Mouse (Mus musculus) urinary bladder, adult 2 months (tissue): ENCODE measurements around the gene Celf5. TPM values are rescaled to one million over a fixed set of nuclear protein-coding genes. Genes with fewer than 3 reads are reported as not detected.
A peak's percentile ranks its signal among the peaks of the same experiment; 100 is the strongest.

ENCODE experiments used
- DNase-seq: peaks from one replicate; pipeline ENCODE4 v3.0.0; 2022; ENCODE audit warnings: low spot score
- polyA plus RNA-seq: library from polyadenylated mRNA; depleted of rRNA; stranded (reverse); fragments of >200 nt; gene quantifications from 2 replicates; pipeline ENCODE4 v1.2.3, GENCODE M21; 2012

Celf5 gene
- polyA plus RNA-seq, 1 experiment = 0.44 TPM

DNA sequence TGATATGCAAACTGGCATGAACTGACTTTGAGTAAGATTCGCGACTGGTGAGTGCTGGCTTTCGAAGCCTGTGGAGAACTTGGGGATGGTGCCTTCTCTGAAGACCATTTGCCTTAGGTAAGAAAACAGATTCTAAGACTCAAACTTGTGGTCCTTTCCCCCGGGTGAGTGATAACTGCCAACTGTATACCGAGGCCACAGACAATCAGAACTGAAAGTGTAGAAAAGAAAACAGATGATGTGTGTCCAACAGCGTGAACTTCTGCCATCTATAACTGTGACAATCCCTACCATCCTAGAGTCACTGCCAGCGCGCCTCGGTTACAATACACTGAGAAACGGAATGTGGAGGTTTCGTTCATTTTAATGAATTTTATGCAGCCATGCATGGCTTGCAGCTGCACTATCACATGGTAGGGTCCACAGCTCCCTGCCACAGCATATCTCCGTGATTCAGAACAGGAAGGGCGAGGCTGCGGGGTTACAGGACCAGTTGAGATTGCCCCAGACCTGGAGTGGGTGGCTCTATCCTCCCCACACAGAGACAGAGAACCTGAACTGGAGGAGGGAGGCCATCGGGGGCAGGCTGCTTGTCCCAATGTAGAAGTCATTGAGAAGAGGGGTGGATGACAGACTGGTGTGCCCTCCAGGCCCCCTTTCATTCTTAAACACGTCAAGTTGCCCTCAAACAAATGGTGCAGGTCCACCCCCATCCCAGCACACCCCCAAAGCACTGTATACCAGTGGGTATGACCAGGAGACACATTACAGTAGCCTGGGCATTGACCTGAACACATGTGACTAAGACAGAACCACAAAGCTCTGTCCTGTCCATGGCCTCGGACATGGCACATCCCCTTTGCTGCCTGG is 15.1 kb upstream of the Celf5 start:
- DNase-seq = no peak

DNA sequence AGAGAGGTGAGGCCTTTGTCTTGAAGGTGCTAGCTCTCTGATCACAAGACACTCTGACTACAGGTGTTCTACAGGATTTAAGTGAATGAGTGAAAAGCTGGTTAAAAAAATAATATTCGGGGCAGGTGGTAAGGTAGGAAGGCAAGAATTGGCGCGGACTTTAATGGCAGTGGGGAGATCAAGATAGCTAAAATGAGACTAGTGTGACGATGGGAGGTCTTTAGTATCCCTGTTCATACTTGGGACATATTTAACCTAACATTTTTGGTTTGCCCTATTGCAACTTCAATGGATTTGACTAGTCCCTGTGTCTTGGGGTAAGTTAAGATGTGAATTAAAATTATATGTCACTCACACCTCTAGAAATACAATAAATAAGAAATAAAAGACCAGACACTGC is 14.5 kb upstream of the Celf5 start:
- DNase-seq = no peak

DNA sequence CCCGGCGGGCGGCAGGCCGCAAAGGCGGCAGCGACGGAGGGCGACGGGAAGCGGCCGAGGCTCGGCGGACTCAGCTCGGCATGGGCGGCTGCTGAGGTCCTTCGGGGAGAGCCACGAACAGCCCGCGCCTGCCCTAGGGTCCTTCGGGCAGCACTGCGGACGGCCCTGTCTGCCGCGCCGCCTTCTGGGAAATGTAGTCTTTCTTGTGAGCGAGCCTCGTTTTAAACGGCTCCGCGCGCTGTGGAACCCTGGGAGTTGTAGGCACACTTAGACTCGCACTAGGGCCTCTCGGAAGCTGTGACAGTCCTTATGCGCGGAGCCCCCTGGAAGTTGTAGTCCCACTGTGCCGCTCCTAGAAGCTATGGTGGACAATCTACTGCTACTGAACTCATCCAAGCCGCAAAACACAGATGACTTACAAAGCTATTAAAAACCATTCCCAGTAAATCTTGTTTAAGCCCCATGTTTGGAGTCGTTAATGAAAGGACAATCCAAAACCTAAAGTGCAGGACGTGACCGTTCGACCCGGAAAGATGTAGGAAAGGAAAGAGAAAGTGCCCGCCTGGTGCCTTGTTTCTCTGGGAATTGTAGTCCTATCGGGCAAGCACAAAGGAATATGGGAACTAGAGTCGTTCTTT is 13.9 kb upstream of the Celf5 start, which contains the start of gene Ncln:
TSS of gene Ncln (minus strand) at position 129 of the 638 bp plus-strand sequence.
- peak; percentile 91 for DNase-seq

DNA sequence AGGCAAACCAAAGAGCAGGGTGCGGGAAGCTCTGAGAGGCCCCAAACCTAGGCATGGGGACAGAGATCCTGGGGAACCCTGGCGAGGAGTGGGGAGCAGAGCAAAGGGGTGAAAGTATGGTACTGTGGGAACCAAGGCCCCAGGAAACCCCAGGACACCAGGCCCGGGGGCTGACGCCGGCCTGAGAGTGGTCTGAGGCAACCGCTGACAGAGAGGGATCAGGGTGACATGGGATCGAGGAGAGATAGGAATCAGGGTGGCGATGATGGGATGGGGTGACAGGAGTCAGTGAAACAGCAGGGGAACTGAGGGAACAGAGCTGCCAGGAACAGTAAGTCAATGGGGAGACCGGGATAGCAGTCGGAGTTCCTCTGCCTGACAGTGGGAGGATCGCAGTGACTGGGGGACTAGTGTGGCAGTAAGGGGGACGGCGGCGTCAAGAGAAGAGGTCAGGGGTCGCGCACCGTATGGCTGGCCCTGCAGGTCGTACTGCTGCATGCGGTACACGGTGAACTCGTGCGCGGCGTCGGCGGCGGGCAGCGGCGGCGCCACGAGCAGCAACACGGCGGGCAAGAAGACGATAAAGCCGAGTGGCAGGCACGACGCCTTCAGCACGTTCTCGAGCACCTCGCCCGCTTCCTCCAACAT is 13.2 kb upstream of the Celf5 start:
- no peak for DNase-seq

DNA sequence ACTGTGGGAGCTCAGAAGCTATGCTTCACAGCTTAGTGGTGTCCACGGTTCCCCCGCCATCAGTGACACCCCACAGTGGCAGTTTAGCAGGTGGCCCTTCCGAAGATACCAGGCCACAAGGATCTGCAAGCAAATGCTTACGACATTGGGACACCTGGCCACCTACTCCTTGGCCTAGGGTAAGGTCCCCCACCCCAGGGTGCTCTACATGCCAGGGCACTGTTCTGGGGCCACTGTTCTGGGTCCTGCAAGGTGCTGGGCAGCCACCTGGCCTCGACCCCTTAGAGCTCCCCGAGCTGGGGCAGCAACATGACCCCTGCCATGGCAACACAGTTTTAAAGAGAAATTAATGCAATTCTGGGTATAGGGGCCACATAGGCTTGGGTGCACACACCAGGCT is 12.6 kb upstream of the Celf5 start:
- DNase-seq = no peak

DNA sequence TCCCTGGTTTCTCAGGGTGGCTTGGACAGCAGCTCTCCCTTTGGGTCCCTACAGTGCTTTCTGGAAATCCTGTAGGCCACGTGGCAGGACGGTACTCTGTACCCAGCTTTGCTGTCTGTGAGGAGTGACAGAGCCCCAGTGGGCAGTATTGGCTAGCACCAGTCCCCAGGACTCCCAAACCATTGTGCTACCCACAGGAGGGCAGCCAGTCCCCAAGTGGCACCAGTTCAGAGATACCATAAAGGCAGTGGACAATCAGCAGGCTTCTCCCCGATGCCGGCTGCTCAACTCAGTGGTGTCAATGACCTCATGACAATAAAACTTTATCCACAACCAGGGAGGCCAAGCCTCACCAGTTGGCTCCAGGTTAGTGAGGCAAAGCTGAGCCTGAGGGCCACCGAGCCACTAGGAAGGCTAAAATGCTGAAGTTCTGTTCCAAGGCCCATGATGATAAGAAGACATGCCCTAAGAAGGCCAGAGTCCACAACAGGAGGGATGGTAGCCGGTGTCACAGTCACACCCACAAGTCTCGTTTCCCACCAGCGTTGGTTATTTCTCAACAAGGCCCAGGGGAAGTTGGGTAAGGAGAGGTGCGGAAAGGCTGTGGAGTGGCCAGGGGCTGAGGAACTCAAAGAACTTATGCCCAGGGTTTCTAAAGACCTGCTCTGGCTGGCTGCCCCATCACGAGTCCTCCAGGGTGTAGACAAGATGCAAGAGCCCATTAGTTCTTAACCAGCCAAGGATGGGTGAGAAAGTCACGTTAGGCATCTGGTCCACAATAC is 11.9 kb upstream of the Celf5 start:
- DNase-seq = no peak

DNA sequence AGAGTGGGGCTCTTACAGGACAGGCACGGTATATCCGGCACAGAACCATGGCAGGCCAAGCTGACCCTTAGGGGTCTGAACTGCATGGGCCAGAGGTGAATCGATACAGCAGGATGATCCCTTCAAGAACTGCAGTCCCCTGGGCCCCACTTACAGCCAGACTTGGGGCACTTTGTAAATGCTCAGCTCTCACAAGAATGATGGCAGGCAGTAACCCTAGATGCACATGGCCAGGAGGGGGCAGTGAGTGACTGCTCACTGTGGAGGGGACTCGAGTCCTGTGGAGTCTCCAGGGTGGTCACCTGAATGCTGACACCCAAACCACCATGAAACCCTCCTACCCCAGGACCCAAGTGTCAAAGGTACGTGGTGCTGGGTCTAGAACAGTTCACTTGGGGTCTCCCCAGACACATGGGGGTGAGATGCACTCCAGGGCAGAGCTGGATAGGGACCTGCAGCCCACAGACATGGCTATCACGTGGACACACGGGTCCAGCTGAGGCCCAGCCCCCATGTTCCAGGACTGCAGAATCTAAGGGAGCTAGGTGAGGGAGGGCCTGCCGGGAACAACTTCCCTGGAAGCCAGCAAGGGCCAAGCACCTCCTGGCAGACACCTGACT is 11.2 kb upstream of the Celf5 start:
- no peak for DNase-seq

DNA sequence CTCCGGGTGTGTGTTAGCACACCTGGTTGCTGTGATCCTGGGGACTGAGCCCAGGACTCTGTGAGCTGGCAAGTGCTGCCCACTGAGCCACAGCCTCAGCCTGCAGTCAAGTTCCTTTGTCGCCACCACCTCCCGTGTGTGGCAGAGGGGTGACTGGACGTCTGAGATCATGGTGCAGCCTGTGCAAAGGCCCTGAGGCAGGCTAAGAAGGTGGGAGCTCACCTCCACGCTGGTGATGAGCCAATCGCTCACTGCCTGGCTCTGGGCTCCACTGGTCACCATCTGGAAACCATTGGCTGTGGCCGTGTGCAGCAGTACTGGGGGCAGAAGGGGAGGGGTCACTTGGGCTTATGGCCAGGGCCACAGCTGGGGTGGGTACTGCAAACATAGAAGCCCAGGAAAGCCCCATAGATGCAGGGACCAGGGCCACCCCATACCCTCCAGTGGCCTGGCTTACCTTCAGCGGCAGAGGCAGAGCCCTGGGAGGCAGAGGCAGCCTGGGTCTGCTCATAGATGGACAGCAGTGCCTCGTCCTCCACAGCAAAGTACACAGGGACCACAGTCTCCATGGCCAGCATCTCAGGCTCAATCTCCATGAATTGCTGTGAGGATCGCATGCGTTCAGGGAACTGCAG is 10.2 kb upstream of the Celf5 start:
- DNase-seq = no peak

DNA sequence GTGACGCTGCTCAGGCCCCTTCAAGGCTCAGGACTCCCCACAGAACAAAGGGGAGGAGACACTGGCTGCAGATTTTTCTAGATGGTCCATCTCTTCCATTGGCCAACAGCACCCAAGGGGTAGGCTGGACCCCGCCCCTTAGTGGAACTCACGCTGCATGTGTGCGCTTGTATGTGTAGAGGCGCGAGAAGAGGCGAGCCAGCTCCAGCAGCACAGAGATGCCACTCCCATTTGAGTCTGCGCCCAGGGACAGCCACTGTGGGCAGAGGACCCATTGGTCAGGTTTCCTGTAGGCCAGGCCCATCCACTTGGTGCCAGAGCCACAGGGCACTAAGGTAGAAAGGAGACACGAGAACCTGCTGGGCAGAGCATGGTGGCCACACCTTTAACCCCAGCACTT is 8.5 kb upstream of the Celf5 start:
- DNase-seq = no peak

DNA sequence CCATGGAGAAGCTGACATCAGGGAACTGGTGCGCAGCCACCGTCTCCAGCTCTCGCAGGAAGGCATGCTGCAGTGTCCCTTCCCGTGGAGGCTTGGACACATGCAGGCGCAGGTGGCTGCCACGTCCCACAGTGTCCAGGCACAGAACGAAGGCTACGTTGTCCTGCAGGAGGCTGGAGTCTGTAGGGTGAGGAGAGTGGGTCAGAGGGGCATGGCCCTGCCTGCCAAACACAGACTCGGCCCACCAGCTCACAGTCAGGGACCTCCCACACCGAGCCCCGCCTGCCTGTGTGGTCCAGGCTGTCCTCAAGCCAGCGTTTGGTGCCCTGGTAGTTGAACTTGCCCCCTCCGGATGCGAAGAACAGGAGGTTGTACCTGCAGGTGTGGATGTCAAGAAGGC is 7.4 kb upstream of the Celf5 start:
- DNase-seq = no peak

DNA sequence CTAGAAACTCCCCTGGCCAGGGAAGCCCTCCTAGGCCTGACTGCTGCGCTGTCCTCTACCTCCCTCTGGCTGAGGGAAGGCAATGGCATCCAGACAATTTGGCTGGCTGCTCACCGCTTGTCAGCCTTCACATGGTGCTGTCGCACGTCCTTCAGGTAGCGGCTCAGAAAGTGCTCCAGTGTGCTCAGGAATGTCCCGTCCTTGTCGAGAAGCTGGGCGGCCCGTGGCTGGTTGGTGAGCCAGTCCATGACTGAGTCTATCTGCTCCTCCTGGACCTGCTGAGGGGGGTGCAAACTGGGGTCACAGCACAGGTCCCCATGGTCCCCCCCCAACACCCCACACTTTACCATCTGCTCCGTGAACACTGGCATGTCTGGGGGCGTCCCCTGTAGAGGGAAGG is 5.6 kb upstream of the Celf5 start:
- no peak for DNase-seq

DNA sequence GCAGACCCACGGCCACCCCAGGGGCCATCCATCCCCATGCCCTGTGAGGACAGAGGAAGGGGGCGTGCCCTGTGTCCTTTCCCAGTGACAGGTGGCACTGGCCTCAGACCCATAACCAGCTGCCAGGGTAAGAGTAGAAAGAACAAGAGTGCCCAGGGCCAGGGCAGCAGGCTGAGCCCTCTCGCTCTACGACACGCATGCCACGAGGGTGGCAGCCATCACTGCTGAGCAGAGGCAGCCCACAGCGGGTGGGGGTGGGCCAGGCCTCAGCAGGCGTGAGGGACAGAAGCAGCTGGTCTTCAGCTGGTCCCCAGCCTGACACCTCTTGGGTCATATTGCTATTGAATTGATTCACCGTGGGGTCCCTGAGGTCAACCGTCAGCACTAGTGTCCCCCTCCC is 4.0 kb upstream of the Celf5 start:
- DNase-seq = no peak

DNA sequence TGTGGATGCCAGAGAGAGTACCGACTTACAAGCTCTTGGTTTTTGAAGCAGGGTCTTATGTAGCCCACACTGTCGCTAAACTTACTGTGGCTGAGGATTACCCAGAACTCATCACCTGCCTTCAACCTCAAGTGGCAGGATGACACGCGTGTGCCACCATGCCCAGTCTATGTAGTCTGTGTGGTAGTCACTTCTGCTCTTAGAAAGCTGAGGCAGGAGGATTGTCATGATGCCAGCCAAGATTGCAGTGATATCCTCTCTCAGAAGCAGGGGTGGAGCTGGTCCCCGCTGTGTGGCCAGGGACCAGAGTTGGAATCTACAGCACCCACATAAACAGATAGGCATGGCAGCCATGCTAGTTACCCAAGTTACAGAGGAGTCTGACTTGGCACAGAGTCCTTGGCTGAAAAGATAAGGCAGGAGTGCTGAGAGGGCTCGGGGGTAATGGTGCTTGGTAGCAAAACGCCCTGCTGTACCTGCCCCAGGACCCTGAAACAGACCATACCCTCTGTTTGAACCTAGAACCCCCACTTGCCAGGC is 3.0 kb upstream of the Celf5 start:
- DNase-seq = no peak

DNA sequence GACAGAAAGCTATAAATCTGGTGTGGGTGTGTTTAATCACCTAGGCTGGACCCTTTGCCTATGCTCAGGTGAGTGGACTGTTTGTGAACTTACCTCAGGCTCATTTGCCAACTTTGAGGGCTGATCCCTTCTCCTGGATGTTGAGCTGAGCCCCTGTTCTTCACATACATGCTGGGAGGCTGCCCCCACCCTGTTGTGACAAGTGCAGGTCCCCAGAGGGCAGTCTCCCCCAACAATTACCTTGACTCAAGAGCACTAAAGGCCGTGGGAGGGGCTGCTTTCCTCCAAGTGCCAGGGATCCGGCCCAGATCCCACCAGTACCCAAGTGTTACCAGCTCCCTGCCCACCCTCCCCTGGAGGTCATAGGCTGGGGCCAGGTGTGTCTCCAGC is 2.5 kb upstream of the Celf5 start:
- DNase-seq = no peak

DNA sequence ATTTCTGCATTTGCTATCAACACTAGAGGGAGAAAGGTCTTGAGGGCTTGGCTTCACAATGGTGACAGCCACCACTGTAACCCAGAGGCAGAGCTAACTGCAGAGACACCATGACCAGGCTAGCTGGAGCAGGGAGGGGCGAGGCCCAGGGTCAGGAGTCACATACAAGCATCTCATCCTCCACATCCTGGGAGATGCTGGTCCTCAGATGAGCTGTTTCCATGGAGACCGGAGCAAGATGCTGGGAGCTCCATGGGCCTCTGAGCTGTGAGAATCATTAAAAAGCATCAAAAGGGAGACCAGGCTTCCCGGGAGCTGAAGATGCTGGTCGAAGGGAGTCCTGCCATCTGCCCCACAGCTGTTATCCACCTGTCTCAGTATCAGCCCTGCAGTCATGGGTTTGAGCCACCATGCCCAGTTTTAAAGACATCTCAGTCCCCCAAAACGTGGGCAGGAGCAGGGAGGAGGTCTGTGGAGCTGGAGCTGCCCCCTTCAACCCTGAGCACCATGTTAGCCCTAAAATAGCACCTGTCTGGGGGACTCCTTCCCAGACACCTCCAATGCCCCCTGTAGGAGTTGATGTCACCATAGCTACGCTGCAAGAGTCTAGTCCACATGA is 2.0 kb upstream of the Celf5 start:
- DNase-seq = no peak

DNA sequence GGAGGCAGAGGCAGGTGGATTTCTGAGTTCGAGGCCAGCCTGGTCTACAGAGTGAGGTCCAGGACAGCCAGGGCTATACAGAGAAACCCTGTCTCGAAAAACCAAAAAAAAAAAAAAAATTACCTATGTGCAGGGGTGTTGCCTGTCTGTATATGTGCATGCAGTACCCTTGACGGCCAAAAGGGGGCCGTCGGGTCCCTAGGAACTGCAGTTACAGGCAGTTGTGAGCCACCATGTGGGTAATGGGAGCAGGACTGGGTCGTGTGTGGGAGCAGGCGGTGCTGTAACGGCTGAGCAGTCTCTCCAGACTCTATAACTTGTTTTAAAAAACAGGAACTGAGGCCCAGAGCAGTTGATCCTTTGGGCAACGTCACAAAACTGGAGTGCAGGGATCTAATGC is 1.5 kb upstream of the Celf5 start:
- no peak for DNase-seq

DNA sequence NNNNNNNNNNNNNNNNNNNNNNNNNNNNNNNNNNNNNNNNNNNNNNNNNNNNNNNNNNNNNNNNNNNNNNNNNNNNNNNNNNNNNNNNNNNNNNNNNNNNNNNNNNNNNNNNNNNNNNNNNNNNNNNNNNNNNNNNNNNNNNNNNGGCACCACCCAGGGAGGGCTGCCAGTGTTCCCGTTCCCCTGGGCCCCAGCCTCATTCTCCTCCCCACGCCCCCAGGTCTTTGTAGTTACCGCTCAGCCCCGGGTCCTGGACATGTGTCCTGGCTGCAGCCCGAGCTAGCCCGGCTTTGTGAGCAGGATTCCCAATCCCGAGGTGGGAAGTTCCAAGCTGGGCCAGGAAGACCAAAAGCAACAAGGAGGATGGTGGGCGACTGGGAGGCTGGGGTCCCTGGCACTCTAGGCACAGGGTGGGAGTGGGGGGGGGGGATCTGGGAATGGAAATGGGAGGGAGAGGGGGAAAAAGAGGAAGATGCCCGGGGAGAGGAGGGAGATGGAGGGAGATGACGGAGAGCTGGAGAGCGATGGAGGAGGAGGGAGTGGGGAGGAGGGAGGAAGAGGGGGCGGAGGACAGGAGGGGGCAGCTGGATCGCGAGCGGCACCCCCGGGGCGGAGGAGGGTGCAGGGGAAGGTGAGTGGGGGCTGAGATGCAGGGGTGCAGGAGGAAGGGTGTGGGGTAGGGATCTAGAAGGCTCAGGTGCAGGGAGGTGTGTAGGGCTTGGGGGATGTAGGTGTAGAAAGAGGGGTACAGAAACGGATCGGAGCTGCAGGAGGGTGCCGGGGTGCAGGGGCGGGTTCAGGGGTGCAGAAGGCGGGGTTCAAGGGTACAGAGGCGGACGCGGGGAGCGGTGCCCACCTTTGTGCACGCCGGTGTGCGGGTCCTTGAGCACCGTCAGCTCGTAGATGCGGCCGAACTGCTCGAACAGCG is 640 bp downstream of the Celf5 start:
- no peak for DNase-seq

DNA sequence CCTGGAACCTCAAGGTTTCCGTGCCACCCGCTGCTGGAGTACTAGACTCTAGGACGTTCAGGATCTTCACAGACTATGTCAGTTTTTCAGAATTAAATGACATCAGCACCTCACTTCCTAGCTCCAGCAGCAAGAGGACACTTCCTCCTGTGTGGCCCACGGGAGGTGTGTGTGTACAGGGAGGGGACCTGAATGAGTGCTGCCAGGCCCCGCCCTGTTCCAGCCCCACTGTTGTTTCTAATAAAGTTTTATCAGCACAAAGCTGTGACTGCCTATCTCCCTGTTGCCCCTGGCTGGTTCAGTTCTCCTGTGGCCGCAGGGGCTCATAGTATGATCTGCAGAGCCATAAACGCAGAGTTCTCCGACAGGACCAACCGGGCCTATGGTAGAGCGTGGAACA is 8.0 kb downstream of the Celf5 start:
- DNase-seq = no peak

DNA sequence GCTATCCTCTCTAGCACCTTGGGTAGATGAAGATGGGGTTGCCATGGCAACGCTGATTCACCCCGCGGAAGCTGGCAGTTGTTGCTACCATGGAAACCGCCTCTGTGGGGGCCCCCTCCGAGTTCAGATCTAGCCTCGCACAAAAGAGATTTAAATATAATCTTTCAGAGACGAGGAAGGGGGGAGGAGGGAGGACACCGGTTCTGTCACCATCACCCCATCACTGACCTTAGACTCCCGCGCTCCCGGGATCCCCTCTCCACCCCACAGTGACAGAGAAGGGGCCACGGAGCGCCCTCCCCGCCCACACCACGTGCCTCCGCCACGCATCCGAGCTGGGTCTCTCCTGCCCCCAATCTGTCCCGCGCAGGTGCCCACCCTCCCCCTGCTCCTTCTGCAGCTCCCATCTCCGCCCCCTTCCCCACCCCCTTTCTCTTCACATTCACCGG is 9.5 kb downstream of the Celf5 start:
- DNase-seq = no peak
